Mouse (Mus musculus): Measurements from ENCODE around the gene Phf23. TPM values are rescaled to one million over a fixed set of nuclear protein-coding genes. Genes with fewer than 3 reads are reported as not detected.
"Not testable (repeated sequence)": the region's sequence is repeated elsewhere in the genome, so short reads cannot be mapped to it uniquely, and the experiment has no call there.

The Phf23 gene
- total and polyA plus RNA-seq, 3 experiments: 11.5 to 22.8 (median 18.1) TPM

GRCm38 (mm10) chr11:70013408-70013807 is 17.8 kb downstream of the Phf23 start:
- H3K4me3 ChIP-seq: no peak overlapping the region
- no peak overlapping the region for H3K9ac ChIP-seq (ENCODE audit: low read depth, low read length)
- H3K36me3 ChIP-seq (ENCODE audit: control insufficient read depth, insufficient read depth, low read length): no peaks in the 10 kb centered on the region
- WGBS: 63% methylated on average over 3 of the region's 3 CpGs
- no peaks in the 10 kb centered on the region for H3K27me3 ChIP-seq (ENCODE audit: control insufficient read depth, insufficient read depth, low read length)
- peaks cover 5% of the 10 kb centered on the region for H3K4me1 ChIP-seq (ENCODE audit: control insufficient read depth, insufficient read depth, low read length)
- H3K27ac ChIP-seq: no peak overlapping the region
- intact Hi-C loops (cut with DNase I): no loop called here
- no peak for TF ChIP-seq POLR2A (IDR thresholded peaks at IDR 0.05; ENCODE audit: insufficient read depth, low read depth, low read length)
- TF ChIP-seq CTCF (IDR thresholded peaks at IDR 0.05): no peak
- TF ChIP-seq EP300 (IDR thresholded peaks at IDR 0.05; ENCODE audit: insufficient read depth, low read depth, low read length): no peak
- DNase-seq: no peak
- H3K79me2 ChIP-seq (replicated peaks; ENCODE audit: control insufficient read depth, insufficient read depth, low read length): no peaks in the 10 kb centered on the region

- Histone ChIP-seq H3K27ac (peak overlapping the region; percentile 97), H3K4me1 (ENCODE audit: control insufficient read depth, insufficient read depth, low read length) (peaks cover 5% of the 10 kb centered on the region), H3K36me3 (ENCODE audit: control insufficient read depth, insufficient read depth, low read length) (no peaks in the 10 kb centered on the region), H3K79me2 (replicated peaks; ENCODE audit: control insufficient read depth, insufficient read depth, low read length) (no peaks in the 10 kb centered on the region), H3K4me3 (peak overlapping the region; percentile 71), H3K27me3 (ENCODE audit: control insufficient read depth, insufficient read depth, low read length) (no peaks in the 10 kb centered on the region), H3K9ac (ENCODE audit: low read depth, low read length) (no peak overlapping the region)
- WGBS: 53% methylated on average over 5 of the region's 5 CpGs
- TF ChIP-seq POLR2A (IDR thresholded peaks at IDR 0.05; ENCODE audit: insufficient read depth, low read depth, low read length): no peak
- TF ChIP-seq EP300 (IDR thresholded peaks at IDR 0.05; ENCODE audit: insufficient read depth, low read depth, low read length): no peak
- no peak for TF ChIP-seq CTCF (IDR thresholded peaks at IDR 0.05)
- DNase-seq: no peak
- intact Hi-C loops (cut with DNase I): loop anchor here (2.0 kb wide), 1 partner anchor 13 kb away; the partner anchor contains the start of gene Dvl2
These were observed 18.5 kb downstream of the Phf23 start for GRCm38 (mm10) chr11:70014051-70014450.

GRCm38 (mm10) chr11:70014880-70015558 is 19.4 kb downstream of the Phf23 start, which contains the start of gene Acadvl:
Acadvl (minus strand) TSS chr11:70015411.
- Histone ChIP-seq H3K4me1 (ENCODE audit: control insufficient read depth, insufficient read depth, low read length) (peaks cover 5% of the 10 kb centered on the region), H3K27me3 (ENCODE audit: control insufficient read depth, insufficient read depth, low read length) (no peaks in the 10 kb centered on the region), H3K79me2 (replicated peaks; ENCODE audit: control insufficient read depth, insufficient read depth, low read length) (no peaks in the 10 kb centered on the region), H3K9ac (ENCODE audit: low read depth, low read length) (peak within 1 kb of the TSS; percentile 86), H3K4me3 (peak within 1 kb of the TSS; percentile 71), H3K27ac (peak within 1 kb of the TSS; percentile 97), H3K36me3 (ENCODE audit: control insufficient read depth, insufficient read depth, low read length) (no peaks in the 10 kb centered on the region)
- under 1% methylated on average over 35 of the region's 35 CpGs for whole genome bisulfite sequencing
- TF ChIP-seq POLR2A (IDR thresholded peaks at IDR 0.05; ENCODE audit: insufficient read depth, low read depth, low read length) (peak; percentile 97), EP300 (IDR thresholded peaks at IDR 0.05; ENCODE audit: insufficient read depth, low read depth, low read length) (0 out of 2 replicates have a peak, but pooled peaks have one; percentile 10), CTCF (IDR thresholded peaks at IDR 0.05) (peak; percentile 69)
- intact Hi-C loops (cut with DNase I): loop anchor here (2.0 kb wide), 1 partner anchor 14 kb away; the partner anchor contains the start of gene Dvl2
- DNase-seq: peak; percentile 90 to 92

- intact Hi-C loops (cut with DNase I): loop anchor here (2.0 kb wide), 1 partner anchor 15 kb away; the partner anchor contains the start of gene Dvl2
- Histone ChIP-seq H3K36me3 (ENCODE audit: control insufficient read depth, insufficient read depth, low read length) (no peaks in the 10 kb centered on the region), H3K79me2 (replicated peaks; ENCODE audit: control insufficient read depth, insufficient read depth, low read length) (no peaks in the 10 kb centered on the region), H3K27me3 (ENCODE audit: control insufficient read depth, insufficient read depth, low read length) (no peaks in the 10 kb centered on the region), H3K4me3 (no peak overlapping the region), H3K27ac (no peak overlapping the region; the same call in 1 of the 2 replicates), H3K9ac (ENCODE audit: low read depth, low read length) (no peak overlapping the region), H3K4me1 (ENCODE audit: control insufficient read depth, insufficient read depth, low read length) (peaks cover 6% of the 10 kb centered on the region)
- TF ChIP-seq CTCF (IDR thresholded peaks at IDR 0.05): no peak
- TF ChIP-seq POLR2A (IDR thresholded peaks at IDR 0.05; ENCODE audit: insufficient read depth, low read depth, low read length): no peak
- no peak for TF ChIP-seq EP300 (IDR thresholded peaks at IDR 0.05; ENCODE audit: insufficient read depth, low read depth, low read length)
- 60% methylated on average over 6 of the region's 6 CpGs for WGBS
- DNase-seq: no peak
These were observed 20.1 kb downstream of the Phf23 start for GRCm38 (mm10) chr11:70015677-70016076.

GRCm38 (mm10) chr11:70016177-70016576 is 20.6 kb downstream of the Phf23 start:
- H3K4me1 ChIP-seq (ENCODE audit: control insufficient read depth, insufficient read depth, low read length); H3K9ac ChIP-seq (ENCODE audit: low read depth, low read length); H3K36me3 ChIP-seq (ENCODE audit: control insufficient read depth, insufficient read depth, low read length); DNase-seq; intact Hi-C loops (cut with DNase I); H3K27me3 ChIP-seq (ENCODE audit: control insufficient read depth, insufficient read depth, low read length); H3K27ac ChIP-seq; H3K4me3 ChIP-seq; H3K79me2 ChIP-seq (replicated peaks; ENCODE audit: control insufficient read depth, insufficient read depth, low read length): not testable (repeated sequence)
- 71% methylated on average over 2 of the region's 2 CpGs for WGBS

- intact Hi-C loops (cut with DNase I): no loop called here
- no peaks in the 10 kb centered on the region for H3K36me3 ChIP-seq (ENCODE audit: control insufficient read depth, insufficient read depth, low read length)
- no peak within 1 kb of the TSS for H3K9ac ChIP-seq (ENCODE audit: low read depth, low read length)
- no peak within 1 kb of the TSS for H3K4me3 ChIP-seq
- H3K4me1 ChIP-seq (ENCODE audit: control insufficient read depth, insufficient read depth, low read length): peaks cover 6% of the 10 kb centered on the region
- no peak for DNase-seq
- H3K27me3 ChIP-seq (ENCODE audit: control insufficient read depth, insufficient read depth, low read length): no peaks in the 10 kb centered on the region
- H3K79me2 ChIP-seq (replicated peaks; ENCODE audit: control insufficient read depth, insufficient read depth, low read length): no peaks in the 10 kb centered on the region
- H3K27ac ChIP-seq: peak within 1 kb of the TSS; percentile 62
- WGBS: 68% methylated on average over 3 of the region's 3 CpGs
- TF ChIP-seq EP300 (IDR thresholded peaks at IDR 0.05; ENCODE audit: insufficient read depth, low read depth, low read length) (no peak), CTCF (IDR thresholded peaks at IDR 0.05) (no peak), POLR2A (IDR thresholded peaks at IDR 0.05; ENCODE audit: insufficient read depth, low read depth, low read length) (no peak)
These were observed 21.1 kb downstream of the Phf23 start, which contains the start of gene Dlg4 for GRCm38 (mm10) chr11:70016669-70017068. Dlg4 (plus strand) TSS chr11:70016942.
